Mouse (Mus musculus): ENCODE results near the gene Bdh1.
"Not testable (repeated sequence)": the region's sequence is repeated elsewhere in the genome, so short reads cannot be mapped to it uniquely, and the experiment has no call there.

Gene Bdh1

DNA sequence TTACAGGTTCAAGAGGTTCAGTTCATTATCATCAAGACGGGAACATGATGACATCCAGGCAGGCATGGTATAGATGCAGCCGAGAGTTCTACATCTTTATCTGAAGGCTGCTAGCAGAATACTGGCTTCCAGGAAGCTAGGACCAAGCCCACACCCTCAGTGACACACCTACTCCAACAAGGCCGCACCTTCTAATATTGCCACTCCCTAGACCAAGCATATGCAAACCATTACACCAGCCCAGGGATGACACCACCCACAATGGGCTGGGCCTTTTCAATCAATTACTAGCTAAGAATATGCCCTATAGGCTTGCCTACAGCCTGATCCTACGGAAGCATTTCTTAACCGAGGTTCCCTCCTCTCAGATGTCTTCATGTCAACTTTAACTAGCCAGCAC lies 42.9 kb downstream of the Bdh1 start:
- in situ Hi-C loops (cut with MseI, MboI) = no loop called here

GRCm38 (mm10) chr16:31465630-31466029 lies 43.5 kb downstream of the Bdh1 start:
- in situ Hi-C loops (cut with MseI, MboI) = no loop called here

- in situ Hi-C loops (cut with MseI, MboI) = no loop called here
These were observed 44.0 kb downstream of the Bdh1 start for GRCm38 (mm10) chr16:31466106-31466505.

DNA sequence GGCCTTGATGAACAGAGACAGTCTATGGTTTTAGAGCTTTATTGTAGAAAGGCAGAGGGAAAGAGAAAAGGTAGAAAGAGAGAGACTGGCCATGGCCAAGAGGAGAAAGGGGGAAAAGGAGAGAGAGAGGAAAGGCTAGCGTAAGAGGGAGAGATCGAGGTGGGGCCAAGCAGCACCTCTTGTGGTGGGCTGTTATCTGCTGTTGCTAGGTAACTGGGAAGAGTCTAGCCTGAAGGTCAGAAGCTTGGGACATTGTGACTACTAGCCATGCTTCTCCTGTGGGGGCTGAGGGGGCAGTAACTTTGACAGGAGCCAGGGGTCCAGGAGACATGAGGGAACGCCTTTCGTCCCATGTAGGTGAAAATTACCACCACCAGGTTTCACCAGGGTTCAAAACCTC lies 48.7 kb downstream of the Bdh1 start:
- in situ Hi-C loops (cut with MseI, MboI) = not testable (repeated sequence)

DNA sequence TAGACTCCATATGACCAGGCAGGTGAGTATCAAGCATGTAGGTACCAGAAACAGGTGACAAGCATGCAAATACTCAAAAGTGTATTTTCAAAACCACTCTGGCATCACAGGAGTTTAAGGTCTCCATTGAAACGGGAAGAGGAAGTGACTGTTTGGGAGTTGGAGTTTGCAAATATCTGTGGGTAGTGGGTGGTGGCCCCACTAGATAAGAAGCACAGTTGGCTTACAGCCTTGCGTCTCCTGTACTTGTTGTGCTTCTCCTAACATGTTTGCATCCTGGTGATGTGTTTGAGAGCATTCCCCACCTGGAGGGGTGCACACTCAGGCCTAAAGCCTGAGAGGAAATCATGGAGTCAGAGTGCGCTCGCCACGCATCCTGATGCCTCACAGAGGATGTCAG lies 49.9 kb downstream of the Bdh1 start:
- in situ Hi-C loops (cut with MseI, MboI) = no loop called here

- in situ Hi-C loops (cut with MseI, MboI) = no loop called here
These were observed 51.1 kb downstream of the Bdh1 start for GRCm38 (mm10) chr16:31473226-31473625.

DNA sequence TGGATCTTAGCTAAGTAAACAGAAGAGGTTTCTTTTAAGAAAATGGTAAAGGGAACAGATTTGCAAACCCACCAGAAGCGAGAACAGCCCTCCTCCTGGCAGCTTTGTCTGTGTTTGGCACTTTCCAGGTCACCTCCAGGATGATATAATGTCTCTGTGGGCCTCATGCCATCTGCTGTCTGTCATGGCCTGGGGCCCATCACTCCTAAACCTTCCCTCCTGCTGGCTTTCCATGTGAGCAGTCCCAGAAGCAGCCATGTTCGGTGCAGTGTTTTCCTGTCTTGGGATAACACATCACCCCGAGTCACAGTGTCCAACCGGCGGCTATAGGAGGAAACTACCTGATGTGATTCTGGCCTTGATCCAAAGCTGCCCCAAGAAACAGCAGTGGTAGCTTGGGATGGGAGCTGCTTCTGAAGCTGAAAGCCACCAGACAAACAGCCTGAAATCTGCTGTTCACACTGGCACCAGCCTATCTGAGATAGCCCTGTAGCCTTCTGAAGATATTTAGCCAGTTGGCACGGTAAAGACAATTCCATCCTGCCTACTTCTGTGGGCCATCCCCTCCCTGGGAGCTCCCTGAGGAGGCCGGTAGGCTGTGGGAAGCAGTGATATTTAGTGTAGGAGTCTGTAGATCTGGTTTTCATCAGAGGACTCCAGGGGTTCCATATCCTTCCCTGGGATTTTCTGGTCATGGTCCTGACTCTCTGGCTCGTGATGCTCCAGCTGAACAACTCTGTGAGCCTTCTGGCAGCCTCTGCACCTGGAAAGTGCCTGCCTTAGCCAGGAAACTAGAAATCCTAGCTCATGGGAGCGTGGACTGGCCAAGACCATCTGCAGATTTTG lies 53.3 kb downstream of the Bdh1 start:
- in situ Hi-C loops (cut with MseI, MboI) = no loop called here

GRCm38 (mm10) chr16:31476872-31477603 lies 55.0 kb downstream of the Bdh1 start:
- in situ Hi-C loops (cut with MseI, MboI) = no loop called here

DNA sequence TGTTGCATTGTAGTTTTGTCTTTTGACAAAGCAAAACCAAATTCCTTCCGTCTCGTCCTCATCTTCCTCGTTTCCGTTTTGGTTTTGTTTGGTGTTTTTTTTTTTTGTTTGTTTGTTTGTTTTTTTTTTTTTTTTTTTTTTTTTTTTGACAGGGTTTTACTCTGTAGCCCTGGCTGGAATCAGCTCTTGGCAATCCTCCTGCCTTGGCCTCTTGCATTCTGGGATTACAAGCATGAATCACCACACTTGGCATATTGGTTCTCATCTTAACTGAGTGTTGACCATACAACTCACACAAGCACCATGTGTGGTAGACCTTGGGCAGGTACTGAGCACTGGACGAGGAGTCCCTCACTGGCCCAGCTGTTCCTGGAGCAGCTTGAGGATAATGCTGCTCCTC lies 63.3 kb downstream of the Bdh1 start:
- in situ Hi-C loops (cut with MseI, MboI) = no loop called here

DNA sequence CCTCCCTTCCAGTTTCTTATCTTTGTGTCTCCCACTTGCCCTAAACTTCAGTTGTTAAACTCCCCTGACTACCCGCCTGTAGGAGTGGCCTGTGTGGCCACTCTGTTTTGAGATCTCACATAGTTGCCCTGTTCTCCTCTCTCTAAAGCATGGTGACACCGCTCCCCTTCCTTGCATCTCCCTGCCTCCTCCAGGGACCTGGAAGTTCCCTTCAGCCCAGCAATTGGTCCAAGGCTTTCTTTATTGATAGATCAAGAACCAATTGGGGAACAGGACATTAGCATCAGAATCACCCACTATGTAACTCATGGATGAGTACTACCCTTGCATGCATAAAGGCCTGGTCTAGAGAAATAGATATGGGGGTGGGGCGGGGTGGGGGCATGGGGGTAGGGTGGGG lies 65.2 kb downstream of the Bdh1 start:
- in situ Hi-C loops (cut with MseI, MboI) = no loop called here

GRCm38 (mm10) chr16:31489096-31489495 lies 67.0 kb downstream of the Bdh1 start:
- in situ Hi-C loops (cut with MseI, MboI) = no loop called here

- in situ Hi-C loops (cut with MseI, MboI) = no loop called here
These were observed 68.9 kb downstream of the Bdh1 start for GRCm38 (mm10) chr16:31490967-31491366.

DNA sequence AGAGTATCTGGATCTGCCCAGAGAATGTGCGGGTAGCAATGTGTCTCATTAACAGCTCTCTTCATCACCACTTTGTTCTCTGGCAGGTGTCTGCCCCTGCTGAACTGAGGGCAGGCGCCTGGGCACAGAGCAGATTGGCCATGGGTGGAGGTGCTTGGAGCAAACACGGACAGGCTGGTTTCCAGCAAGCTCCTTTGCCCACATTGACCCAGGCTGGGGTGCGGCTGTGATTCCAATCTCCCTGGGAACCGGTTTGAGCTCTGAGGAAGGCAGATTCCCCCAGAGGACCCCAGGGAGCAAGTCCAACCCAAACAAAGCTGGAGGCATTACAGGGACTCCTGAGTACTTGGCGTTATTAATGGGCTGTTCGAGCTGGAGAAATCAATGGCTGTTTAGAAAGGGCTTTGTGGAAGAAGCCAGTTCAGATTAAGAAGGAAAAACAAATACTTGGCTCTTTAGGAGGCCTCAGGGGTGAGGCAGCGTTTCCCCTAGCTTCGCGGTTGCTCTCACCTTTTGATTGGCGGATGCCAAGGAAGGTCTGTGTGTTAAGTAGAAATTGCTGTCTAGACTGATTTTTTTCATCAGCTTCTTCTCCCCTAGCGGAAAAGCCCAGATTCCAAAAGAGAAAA lies 71.0 kb downstream of the Bdh1 start:
- in situ Hi-C loops (cut with MseI, MboI) = no loop called here

DNA sequence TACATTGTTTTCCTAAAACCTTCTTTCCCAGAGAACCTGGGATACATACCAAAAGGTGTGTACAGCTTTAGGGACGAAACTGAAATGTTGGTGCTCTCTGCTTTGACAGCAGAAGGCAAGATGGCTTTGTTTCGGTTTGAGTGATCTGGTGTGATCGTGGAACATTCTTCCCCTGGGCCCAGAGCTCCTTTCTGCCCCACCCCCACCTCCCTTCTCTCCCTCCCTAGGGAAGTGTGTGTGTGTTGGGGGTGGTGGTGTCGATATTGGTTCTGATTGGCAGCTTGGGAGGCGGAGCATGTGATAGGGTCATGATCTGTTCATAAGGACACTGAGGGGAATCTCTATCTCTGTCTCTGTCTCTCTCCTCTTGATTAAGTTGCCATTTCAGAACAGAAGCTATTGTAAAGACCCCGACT lies 71.5 kb downstream of the Bdh1 start:
- in situ Hi-C loops (cut with MseI, MboI) = no loop called here

- in situ Hi-C loops (cut with MseI, MboI) = no loop called here
These were observed 71.9 kb downstream of the Bdh1 start for GRCm38 (mm10) chr16:31493991-31494390.

DNA sequence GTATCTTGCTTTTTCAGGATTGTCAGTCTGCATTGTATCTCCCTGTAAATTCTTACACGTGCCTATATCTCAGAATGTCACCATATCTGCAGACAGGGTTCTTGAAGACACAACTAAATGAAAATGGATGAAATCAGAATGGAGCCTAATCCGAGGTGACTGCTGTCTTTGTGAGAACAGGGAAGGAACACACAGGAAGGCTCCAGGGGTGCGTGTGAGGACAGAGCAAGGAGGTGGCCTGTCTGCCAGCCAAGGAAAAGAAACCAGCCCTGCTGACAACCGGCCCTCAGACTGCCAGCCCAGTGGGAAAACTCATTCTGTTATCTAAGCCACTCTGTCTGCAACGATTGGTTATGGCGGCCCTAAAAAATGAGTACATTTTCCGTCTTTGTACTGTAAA lies 73.3 kb downstream of the Bdh1 start:
- in situ Hi-C loops (cut with MseI, MboI) = no loop called here

GRCm38 (mm10) chr16:31495769-31496168 lies 73.7 kb downstream of the Bdh1 start:
- in situ Hi-C loops (cut with MseI, MboI) = no loop called here

DNA sequence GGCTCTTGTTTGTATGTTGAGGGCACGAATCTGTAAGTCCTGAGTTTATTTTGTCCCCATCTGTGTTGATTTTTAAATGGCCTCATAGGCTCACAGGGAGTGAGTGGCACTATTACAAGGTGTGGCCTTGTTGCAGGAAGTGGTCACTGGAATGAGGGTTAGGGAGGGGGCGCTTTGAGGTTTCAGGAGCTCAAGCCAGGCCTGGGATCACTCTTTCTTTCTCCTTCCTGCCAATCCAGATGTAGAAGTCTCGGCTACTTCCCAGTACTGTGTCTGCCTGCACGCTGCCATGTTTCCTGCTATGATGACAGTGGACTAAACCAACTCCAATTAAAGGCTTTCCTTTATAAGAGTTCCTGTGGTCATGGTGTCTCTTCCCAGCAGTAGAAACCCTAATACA lies 76.3 kb downstream of the Bdh1 start:
- in situ Hi-C loops (cut with MseI, MboI) = no loop called here

GRCm38 (mm10) chr16:31499021-31499420 lies 76.9 kb downstream of the Bdh1 start:
- in situ Hi-C loops (cut with MseI, MboI) = no loop called here

- in situ Hi-C loops (cut with MseI, MboI) = no loop called here
These were observed 77.7 kb downstream of the Bdh1 start for GRCm38 (mm10) chr16:31499681-31500310.

GRCm38 (mm10) chr16:31500532-31500931 lies 78.5 kb downstream of the Bdh1 start:
- in situ Hi-C loops (cut with MseI, MboI) = no loop called here

Data from mouse trophoblast stem cell (cell line).